Mouse (Mus musculus) cerebellum, postnatal 25 days (tissue): ENCODE measurements around the gene Lmna.
A peak's percentile ranks its signal among the peaks of the same experiment; 100 is the strongest.

ENCODE experiments used
- DNase-seq, 2 experiments: peaks; one replicate each; pipeline ENCODE4 v3.0.0; 2021; ENCODE audit warnings: mixed read lengths in 2 of 2

Lmna gene

DNA sequence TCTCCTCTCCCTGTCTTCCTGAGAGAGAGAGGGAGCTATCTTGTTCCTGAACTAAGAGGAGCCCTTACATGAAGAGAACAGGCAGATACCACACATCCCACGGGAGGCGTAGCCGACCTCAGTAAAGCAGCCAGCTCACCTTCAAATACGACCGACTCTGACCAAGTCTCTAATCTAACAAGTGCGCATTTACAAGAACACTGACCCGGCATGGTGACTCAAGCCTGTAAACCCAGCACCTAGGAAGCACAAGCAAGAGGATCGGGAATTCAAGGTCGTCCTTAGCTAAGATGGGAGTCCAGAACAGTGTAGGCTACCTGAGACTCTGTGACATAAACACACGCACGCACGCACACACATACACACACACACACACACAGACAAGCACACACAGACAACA, 67.3 kb downstream of the Lmna start:
- no peak for DNase-seq

DNA sequence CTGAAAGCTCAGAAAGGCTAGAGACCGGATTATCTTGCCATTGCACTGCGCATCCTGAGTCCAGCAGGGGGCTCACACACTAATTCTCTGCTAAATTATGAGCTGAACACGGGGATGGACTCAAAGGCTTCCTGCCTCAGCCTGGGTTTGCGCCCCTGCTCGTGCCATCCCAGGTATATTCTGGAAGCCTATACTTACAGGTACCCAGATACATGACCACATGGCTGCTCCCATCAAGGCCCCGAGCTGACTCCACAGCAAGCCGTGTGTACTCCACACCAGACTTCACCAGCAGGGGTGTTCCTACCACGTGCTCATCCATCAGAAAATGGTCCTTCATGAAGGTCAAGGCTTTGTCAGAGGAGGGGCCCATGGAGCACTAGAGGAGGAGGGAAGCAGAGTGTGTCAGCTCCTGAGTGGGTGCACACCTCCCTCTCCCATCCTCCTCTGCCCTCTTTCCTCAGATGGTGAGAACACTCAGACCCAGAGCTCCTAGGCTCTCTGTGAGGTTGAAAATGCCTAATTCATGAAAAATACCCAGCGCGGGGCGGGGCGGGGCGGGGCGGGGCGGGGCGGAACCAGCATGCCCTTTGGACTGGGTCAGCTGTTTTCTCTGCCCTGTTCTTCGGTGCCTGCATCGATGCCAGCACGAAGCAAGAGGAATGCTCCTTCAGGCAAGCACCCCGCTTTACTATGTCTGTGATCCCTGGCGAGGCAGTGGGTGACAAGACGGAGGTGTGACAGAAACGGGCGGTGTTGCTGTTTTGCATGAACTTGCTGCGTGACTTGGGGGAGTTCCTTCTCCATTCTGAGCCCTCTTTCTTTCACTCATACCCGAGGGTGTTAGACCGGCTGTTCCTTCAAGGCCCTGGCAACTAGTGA, 69.0 kb downstream of the Lmna start:
- DNase-seq, result peak; percentile 34 to 59

DNA sequence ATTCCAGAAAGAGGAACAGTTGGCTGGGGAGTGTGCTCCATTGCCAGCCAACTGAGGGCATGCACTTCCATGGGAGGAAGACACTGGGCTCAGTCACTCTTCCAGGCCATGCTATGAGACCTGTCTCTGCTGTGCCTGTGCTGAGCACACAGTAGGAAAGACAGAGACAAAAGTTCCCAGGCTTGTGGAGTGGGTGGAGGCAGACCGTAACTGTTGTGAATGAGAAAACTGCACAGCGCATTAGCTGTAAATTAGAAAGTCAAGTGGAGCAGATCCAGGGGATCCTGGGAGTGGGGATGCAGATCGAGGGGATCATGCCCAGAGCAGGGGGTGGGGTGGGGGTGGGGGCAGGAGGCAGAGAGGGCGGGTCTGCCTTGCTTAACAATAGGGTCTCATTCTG, 70.2 kb downstream of the Lmna start:
- no peak for DNase-seq

DNA sequence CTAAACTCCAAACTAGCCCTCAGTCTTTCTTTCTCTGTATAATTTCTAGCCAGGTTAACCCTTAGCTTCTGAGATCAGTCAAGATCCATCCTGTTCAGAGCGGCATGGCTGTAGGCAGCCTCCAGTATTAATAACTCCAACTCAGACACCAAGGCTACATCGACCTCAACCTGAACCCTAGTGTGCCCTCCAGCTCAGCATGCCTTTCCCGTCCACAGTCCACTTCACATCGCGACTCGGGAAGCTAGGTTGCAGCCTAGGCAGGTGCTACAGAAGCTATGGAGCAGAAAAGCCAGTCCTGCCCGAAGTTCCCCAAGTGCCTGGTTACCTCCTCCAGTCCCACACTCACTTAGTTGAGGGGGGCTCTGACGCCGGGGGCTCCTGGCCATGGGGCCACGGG, 72.3 kb downstream of the Lmna start:
- peak in 1 of 2 experiments; percentile 8 for DNase-seq

DNA sequence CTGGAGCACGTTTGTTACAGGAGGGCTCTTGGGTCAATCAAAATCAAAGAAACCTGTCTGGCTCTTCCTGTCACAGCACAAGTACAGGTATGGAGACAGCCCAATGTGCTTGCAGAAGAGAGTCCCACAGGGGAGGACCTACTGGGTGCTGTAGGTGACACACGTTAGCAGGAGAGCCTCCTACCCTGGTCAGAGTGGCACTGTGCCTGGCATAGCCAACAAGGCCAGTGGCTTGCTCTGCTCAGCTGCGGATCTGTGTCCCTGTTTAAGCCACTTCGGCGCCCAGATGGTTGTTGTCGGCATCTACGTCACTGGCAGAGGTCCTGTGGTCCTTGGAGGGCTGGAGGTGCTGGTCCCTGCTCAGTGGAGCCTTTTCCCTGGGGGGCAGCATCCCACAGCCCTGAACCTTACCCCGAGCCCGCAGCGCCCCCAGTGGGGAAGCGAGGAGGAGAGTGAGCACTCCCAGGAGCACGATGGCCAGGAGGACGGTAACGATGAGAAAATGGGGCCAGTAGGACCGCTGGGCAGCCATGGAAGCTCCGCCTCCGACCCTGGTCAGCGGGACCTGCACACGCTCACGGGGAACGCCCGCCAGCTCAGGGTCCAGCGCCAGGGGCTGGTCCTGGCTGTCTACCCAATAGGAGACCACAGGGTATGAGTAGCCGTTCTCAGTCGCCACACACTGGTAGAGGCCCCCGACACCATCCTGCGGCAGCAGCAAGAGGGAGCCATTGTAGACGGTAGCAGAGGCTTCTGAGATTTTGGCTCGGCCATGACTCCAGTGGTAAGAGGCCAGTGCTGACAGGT, 73.2 kb downstream of the Lmna start:
- DNase-seq, result peak; percentile 86 to 88

DNA sequence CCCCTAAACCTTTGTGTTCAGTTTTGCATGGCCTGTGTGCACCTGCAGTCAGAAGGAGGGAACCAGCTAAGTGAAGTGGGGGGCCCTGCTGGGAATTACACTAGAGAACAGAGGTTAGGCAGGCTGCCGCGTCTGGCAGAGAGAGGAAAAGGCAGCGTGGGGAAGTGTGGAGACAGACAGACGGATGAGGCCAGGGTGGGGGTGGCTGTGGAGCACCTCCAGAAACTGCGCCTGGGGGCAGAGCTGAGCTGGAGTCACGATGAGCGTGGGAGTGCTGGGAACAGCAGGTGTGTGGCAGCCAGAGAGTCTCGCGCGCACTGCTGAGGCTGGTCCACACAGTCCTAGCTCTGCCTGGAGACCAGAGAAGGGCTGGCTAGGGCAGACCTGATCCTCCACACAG, 74.2 kb downstream of the Lmna start:
- DNase-seq, result peak in 1 of 2 experiments; percentile 17
